Mouse (Mus musculus) intestine, postnatal 0 days (tissue): ENCODE measurements around the gene Ryr1. TPM values are rescaled to one million over a fixed set of nuclear protein-coding genes. Genes with fewer than 3 reads are reported as not detected.
A peak's percentile ranks its signal among the peaks of the same experiment; 100 is the strongest.

Source experiments
- ATAC-seq: fragments of 200-750 bp; cut with Nextera tagmentation; 2 replicates; pipeline ENCODE4 v1.8.0; 2017; ENCODE audit warnings: mild to moderate bottlenecking, moderate TSS enrichment, moderate library complexity
- H3K27ac ChIP-seq: fragments of 300-500 bp; sonication (generic); 2 replicates; pipeline ENCODE4 v1.5.1; 2014; ENCODE audit warnings: mild to moderate bottlenecking, low read depth, low read length, moderate library complexity
- H3K27me3 ChIP-seq: fragments of 300-500 bp; sonication (generic); replicated peaks from 2 replicates; pipeline ENCODE4 v1.6.1; 2014; ENCODE audit warnings: low read length, mixed read lengths; ENCODE audit not compliant: control insufficient read depth, insufficient read depth
- H3K36me3 ChIP-seq: fragments of 300-500 bp; sonication (generic); 2 replicates; pipeline ENCODE4 v1.6.1; 2014; ENCODE audit warnings: mild to moderate bottlenecking, moderate library complexity; ENCODE audit not compliant: control insufficient read depth, insufficient read depth
- H3K4me1 ChIP-seq: fragments of 300-500 bp; sonication (generic); replicated peaks from 2 replicates; pipeline ENCODE4 v1.6.1; 2014; ENCODE audit warnings: antibody characterized with exemption, low read length, mixed read lengths; ENCODE audit not compliant: control insufficient read depth, insufficient read depth
- H3K4me2 ChIP-seq: fragments of 300-500 bp; sonication (generic); replicated peaks from 2 replicates; pipeline ENCODE4 v1.6.1; 2014; ENCODE audit warnings: low read depth, mild to moderate bottlenecking, moderate library complexity
- H3K4me3 ChIP-seq: fragments of 300-500 bp; sonication (generic); 2 replicates; pipeline ENCODE4 v1.5.1; 2014; ENCODE audit warnings: low read depth, low read length
- H3K9ac ChIP-seq: fragments of 300-500 bp; sonication (generic); 2 replicates; pipeline ENCODE4 v1.6.1; 2014; ENCODE audit warnings: mild to moderate bottlenecking, low read depth, low read length
- H3K9me3 ChIP-seq: fragments of 300-500 bp; sonication (generic); 2 replicates; pipeline ENCODE4 v1.6.1; 2016; ENCODE audit warnings: mixed run types; ENCODE audit not compliant: control insufficient read depth
- CTCF ChIP-seq: sonication (generic); IDR thresholded peaks from 2 replicates; pipeline ENCODE4 v1.5.1; 2016; ENCODE audit warnings: low read depth, mild to moderate bottlenecking, control low read depth, antibody characterized with exemption, moderate library complexity
- WGBS: fragments of 180-500 bp; shearing (Covaris S2); extraction: QIAGEN DNeasy Blood & Tissue Kit; methylation state at CpG from one replicate; pipeline ENCODE4 v1.1.7; 2014; 5-methylcytosine and 5-hydroxymethylcytosine counted together
- polyA plus RNA-seq: library from polyadenylated mRNA; unstranded; fragments of >200 nt; fragmentation: Nextera tagmentation; extraction: Ambion mirVana; gene quantifications from 2 replicates; pipeline ENCODE4 v1.2.1, GENCODE M21; 2015

Ryr1 gene
- polyA plus RNA-seq, 1 experiment from 2014 or later = 0.43 TPM

- no peaks in the 10 kb centered on the region for H3K27me3 ChIP-seq
- 86% methylated on average over 14 of the region's 14 CpGs for WGBS
- no peaks in the 10 kb centered on the region for H3K36me3 ChIP-seq
- H3K4me1 ChIP-seq = no peaks in the 10 kb centered on the region
- no peaks in the 10 kb centered on the region for H3K9me3 ChIP-seq
- TF ChIP-seq CTCF = no peak
- no peak overlapping the region for H3K4me3 ChIP-seq
- H3K27ac ChIP-seq = no peak overlapping the region
- no peak overlapping the region for H3K9ac ChIP-seq
- no peak overlapping the region for H3K4me2 ChIP-seq
- no peak for ATAC-seq
Measured at GRCm38 (mm10) chr7:29029690-29030656, 95.0 kb downstream of the Ryr1 start.

- no peaks in the 10 kb centered on the region for H3K4me1 ChIP-seq
- TF ChIP-seq CTCF = no peak
- no peak overlapping the region for H3K9ac ChIP-seq
- no peak overlapping the region for H3K4me3 ChIP-seq
- no peaks in the 10 kb centered on the region for H3K36me3 ChIP-seq
- ATAC-seq = no peak
- 83% methylated on average over 6 of the region's 6 CpGs for WGBS
- no peak overlapping the region for H3K4me2 ChIP-seq
- H3K9me3 ChIP-seq = no peaks in the 10 kb centered on the region
- no peak overlapping the region for H3K27ac ChIP-seq
- H3K27me3 ChIP-seq = no peaks in the 10 kb centered on the region
Measured at GRCm38 (mm10) chr7:29028761-29029160, 96.2 kb downstream of the Ryr1 start.

DNA sequence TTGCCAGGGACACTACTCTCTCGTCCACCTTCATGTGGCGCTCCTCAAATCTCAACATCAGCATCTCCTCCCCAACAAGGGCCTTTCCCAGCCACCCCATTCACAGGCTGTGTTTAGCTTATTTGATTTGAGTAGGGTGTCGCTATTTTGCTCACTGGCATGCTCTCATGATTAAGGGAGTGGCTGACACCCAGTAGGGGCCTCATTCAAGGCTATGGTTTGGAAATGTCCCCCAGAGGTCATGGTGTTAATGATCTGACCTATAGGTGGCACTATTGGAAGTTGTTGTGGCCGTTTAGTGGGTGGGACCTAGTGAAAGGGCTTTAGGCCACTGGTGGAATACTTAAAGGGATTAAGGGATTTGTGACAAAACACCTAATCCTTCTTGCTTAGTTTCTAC, 98.2 kb downstream of the Ryr1 start:
- Histone ChIP-seq H3K27me3 (no peaks in the 10 kb centered on the region), H3K9me3 (no peaks in the 10 kb centered on the region), H3K9ac (no peak overlapping the region), H3K36me3 (no peaks in the 10 kb centered on the region), H3K27ac (no peak overlapping the region), H3K4me1 (no peaks in the 10 kb centered on the region), H3K4me2 (no peak overlapping the region), H3K4me3 (no peak overlapping the region)
- WGBS = 76% methylated on average over 4 of the region's 4 CpGs
- 0 out of 2 replicates have a peak, but pooled peaks have one; percentile 4 for TF ChIP-seq CTCF
- ATAC-seq = no peak

DNA sequence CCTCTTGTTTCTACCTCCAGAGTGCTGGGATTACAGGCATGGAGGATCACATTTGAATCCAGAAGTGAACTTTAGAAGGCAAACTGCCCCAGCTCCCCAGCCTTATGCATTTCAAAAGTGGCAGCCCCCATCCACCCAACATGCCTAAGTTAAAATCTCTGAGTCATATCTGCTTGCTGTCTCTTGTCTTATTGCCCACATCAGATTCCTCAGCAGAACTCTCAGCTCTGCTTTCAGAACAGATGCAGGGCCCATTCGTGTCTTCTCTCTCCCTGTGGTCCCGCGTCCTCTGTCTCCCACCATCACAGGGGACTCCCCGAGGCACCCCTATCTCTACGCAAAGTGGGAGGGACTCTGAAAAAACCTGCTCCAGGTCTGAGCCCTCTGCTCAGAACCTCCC, 98.8 kb downstream of the Ryr1 start:
- no peak for ATAC-seq
- Histone ChIP-seq H3K4me3 (no peak overlapping the region), H3K27ac (no peak overlapping the region), H3K36me3 (no peaks in the 10 kb centered on the region), H3K9ac (no peak overlapping the region), H3K4me2 (no peak overlapping the region), H3K27me3 (no peaks in the 10 kb centered on the region), H3K4me1 (no peaks in the 10 kb centered on the region), H3K9me3 (no peaks in the 10 kb centered on the region)
- TF ChIP-seq CTCF = no peak
- 90% methylated on average over 5 of the region's 5 CpGs for WGBS

DNA sequence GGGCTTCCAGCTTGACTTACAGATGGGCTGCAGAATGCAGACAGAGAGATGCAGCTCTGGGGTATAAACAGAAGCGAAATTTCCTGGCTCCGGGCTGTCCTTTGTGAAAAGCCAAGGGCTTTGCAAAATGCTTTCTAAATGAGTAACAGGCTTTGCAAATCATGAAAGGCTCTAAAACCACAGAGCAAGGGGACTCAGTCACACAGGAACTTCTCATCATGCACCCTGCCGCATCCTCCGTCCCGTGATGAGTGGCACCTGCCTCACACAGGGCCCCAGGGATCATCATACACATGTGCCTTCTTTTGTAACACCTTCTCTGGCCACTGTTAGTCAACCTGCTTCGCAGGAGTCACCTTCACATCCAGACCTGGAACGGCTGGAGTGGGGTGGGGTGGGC, 99.4 kb downstream of the Ryr1 start:
- Histone ChIP-seq H3K4me2 (no peak overlapping the region), H3K36me3 (no peaks in the 10 kb centered on the region), H3K4me1 (no peaks in the 10 kb centered on the region), H3K9me3 (no peaks in the 10 kb centered on the region), H3K27me3 (0 out of 2 replicates have a peak, but pooled peaks cover 4% of the 10 kb centered on the region), H3K9ac (no peak overlapping the region), H3K4me3 (no peak overlapping the region), H3K27ac (no peak overlapping the region)
- ATAC-seq = no peak
- 63% methylated on average over 7 of the region's 7 CpGs for WGBS
- TF ChIP-seq CTCF = no peak

DNA sequence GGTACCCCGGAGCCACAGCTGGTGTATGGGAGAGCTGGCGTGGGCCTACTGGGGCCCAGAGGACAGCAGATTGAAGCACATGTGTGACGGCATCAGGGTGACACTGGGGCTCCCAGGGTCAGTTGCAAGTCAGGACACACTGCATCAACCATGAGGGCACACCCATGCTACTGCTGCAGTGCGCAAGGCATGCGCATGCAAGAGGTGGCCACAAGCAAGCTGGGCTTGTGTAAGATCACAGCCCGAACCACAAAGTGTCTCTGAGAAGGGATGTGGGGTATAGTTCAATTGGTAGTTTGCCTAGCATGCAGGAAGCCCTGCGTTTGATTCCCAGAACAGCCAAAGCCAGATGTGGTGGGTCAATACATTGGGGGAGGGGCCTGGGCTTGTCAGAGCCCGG, 101.5 kb downstream of the Ryr1 start:
- no peaks in the 10 kb centered on the region for H3K4me1 ChIP-seq
- H3K36me3 ChIP-seq = no peaks in the 10 kb centered on the region
- WGBS = 89% methylated on average over 8 of the region's 8 CpGs
- no peak for TF ChIP-seq CTCF
- no peak overlapping the region for H3K4me2 ChIP-seq
- peaks cover 24% of the 10 kb centered on the region for H3K27me3 ChIP-seq
- H3K4me3 ChIP-seq = no peak overlapping the region
- no peak overlapping the region for H3K27ac ChIP-seq
- no peak overlapping the region for H3K9ac ChIP-seq
- no peaks in the 10 kb centered on the region for H3K9me3 ChIP-seq
- ATAC-seq = no peak
